Mouse (Mus musculus) left cerebral cortex, adult 18-20 months (tissue): ENCODE measurements at regions not wholly inside any gene's neighbourhood (a gene's known extent, or its start where the extent isn't known, plus 50 kb on each side); places are given as distances from the start of the nearest gene placed in this dataset.

Experiments used
- DNase-seq, 2 experiments: peaks; one replicate each; pipeline ENCODE4 v3.0.0; 2021 to 2022; ENCODE audit warnings: low spot score in 2 of 2, mixed read lengths in 1 of 2

DNA sequence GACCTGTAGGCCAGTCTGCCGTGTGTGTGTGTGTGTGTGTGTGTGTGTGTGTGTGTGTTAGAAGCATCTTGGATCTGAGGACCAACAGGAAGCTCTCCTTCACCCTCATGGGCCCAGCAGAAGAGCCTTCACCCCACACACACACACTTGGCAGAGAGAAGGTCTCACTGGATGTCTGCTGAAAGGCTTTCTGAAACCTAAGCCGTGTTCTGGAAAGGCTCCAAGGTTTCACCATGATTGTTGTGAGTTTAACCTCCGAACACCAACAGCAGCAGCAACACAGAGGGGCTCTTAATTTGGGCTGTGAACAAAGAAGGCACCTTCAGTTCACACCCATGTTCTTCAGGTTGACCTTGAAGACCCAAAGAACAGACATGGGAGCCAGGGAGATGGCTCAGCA, 124.9 kb upstream of the Dynlrb2 start:
- no peak for DNase-seq

DNA sequence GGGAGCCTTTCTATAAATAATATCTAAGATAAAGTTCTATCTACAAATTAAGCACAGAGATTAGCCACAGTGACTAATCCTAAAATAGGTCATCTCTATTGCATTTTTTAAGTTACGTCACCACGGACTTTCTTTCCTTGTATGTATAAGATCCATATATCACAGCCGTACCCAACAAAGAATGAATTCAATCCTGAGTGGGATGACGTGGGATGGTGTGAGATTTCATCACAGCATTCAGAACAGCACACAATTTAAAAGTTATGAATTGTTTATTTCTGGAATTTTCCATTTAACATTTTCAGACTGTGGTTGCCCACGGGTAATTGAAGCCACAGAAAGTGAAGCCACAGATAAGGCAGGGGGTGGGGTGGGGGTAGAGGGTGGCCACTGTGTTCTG, 129.0 kb upstream of the Dynlrb2 start:
- DNase-seq: peak in 1 of 2 experiments; percentile 32

GRCm38 (mm10) chr8:116373063-116373462, 131.7 kb upstream of the Dynlrb2 start:
- peak in 1 of 2 experiments; percentile 29 for DNase-seq

GRCm38 (mm10) chr8:116372574-116372973, 132.2 kb upstream of the Dynlrb2 start:
- peak; percentile 58 to 60 for DNase-seq

DNA sequence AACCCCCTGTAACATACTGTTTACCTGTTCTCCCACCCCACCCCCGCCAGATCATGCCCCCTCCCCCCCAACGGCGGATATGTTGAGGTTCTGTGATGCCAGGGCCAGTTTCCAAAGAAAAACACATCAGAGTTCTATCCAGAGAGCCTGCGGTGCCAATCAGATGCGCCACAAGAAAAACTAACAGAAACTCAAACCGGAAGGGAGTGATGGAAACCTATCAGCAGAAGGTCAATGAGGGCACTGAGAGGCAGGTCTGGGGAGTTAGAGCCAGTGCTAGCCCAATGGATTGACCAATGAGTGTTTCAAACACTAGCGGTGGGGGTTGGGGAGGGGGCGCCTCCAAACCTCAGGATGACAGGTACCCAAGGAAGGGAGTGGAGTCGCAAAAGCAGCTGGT, 132.7 kb upstream of the Dynlrb2 start:
- DNase-seq: no peak

DNA sequence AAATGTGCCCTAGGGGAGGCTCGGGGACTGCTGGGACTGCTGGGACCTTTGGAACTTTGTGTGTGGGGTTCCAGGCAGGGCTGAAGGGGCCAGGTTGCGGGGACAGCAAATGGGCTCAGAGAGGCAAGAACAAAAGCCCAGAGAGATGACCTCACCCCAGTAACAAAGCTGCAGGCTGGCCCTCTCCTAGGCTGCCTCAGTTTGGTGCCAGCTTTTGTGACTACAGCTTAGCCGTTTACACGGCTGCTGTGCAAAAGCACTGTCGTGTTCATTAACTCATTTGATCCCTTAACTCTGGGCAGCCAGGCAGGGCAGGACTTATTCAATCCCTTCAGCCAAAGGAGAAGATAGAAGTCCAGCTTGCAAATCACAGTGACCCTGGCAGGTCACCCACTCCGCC, 137.3 kb upstream of the Dynlrb2 start:
- DNase-seq: no peak

DNA sequence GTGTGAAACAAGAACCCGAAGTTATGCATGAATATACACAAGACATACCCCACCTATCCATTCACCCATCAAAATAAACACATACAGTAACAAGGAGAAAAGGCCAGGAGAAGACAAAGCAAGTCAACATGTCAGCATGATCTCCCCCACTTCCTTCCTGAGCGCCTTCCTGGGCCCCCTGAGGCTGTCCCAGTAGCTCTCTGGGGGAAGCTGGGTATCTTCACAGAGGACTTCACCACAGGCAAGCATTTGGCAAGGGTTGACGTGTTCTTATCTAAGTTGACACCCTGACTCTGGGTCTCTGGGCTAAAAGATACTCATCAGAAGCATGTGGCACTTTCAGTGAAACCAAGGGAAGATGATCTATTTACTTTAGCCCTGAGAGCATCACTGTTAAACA, 138.1 kb upstream of the Dynlrb2 start:
- DNase-seq: no peak

DNA sequence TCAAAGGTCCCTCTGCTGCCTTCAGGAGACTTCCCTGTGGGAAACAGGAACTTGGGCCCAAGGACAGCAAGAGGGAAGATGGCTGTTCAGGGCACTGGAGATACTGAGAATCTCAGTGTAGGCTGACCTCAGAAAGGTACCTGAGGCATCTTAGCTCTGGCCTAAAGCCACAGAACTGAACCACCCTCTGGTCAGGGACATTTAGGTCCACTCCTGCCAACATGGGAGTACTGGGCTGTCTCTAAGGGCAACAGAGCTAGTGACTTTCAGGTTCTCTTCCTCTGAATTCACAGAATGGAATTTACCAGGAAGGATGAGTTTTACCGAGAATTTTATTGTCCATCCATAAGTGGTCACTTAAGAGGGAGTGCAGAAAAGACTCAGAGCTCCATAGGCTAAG, 140.0 kb upstream of the Dynlrb2 start:
- no peak for DNase-seq

DNA sequence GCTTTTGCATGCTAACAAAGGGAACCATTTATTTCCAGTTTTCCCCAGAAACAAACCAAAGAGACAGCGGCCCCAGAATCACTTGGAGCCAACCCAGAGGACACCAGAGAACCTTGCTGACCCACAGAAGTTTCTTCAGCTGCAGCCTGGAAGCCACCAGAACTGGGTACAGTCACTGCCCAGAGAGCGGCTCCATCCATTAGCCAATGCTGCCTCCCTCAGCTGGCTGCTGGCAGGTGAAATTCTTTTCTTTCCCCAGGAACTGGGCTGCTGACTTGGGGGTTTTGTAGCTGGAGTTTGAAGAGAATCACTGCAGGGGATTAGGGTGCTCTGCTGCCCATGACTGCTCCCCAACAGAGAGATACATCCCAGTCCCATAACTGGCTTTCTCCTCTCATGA, 140.6 kb upstream of the Dynlrb2 start:
- peak in 1 of 2 experiments; percentile 20 for DNase-seq

DNA sequence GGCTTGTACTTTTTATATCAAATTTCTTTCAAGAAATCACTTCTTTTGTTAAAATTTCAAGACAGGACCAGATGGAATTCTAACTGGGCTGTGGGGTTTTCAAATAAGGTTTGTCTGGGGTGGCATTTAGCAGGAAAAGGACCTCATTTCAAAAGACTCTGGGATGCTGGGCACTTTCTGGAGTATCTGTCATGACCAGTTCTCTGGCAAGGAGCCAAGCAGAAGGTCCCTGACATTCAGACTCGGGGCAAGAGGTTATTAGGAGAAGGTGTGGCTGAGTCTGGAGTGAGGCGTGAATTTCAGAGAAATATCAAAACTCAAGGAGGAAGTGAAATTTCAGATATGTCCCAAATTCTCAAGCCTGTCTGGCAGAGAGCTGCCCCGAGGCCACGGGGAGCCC, 142.4 kb upstream of the Dynlrb2 start:
- no peak for DNase-seq

GRCm38 (mm10) chr8:116359761-116360160, 145.0 kb upstream of the Dynlrb2 start:
- DNase-seq: no peak

DNA sequence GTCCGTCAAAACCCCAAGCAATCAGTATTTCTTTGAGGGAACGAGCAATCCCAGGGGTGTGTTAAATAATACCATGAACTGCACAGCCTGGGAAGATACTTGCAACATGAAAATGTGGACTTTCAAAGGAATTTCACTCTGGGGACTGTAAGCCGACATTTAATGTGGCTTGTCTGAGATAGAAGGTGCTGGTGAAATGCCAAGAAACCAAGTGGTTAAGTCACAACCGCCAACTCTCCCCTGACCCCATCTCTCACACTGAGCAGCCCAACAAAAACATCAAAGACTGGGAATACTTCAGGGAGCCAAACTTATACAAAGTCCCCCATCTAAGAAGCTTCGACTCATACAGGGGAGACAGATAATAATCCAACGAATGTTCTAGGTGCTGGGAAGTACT, 150.0 kb upstream of the Dynlrb2 start:
- no peak for DNase-seq

- DNase-seq: no peak
Observed at GRCm38 (mm10) chr8:116353911-116354310, 150.9 kb upstream of the Dynlrb2 start.

- DNase-seq: no peak
Observed at GRCm38 (mm10) chr8:116352635-116353034, 152.1 kb upstream of the Dynlrb2 start.

DNA sequence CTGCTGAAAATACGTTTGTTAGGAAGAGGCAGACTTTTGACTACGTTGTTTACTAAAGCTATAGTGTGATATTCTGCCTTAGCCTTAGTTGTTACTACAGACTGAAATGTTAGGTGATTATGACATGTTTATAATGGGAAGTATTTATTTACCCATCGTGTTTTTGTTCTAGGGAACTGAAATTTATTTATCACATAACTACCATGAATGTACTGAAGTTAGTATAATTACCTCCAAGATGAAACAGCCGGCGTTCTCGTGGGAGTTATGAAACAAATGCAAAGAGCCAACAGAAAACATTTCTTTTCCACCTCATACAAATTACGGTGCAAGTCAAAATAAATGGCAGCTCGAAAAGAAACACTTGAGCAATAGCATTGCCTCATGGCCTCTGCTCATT, 155.8 kb upstream of the Dynlrb2 start:
- DNase-seq: no peak

DNA sequence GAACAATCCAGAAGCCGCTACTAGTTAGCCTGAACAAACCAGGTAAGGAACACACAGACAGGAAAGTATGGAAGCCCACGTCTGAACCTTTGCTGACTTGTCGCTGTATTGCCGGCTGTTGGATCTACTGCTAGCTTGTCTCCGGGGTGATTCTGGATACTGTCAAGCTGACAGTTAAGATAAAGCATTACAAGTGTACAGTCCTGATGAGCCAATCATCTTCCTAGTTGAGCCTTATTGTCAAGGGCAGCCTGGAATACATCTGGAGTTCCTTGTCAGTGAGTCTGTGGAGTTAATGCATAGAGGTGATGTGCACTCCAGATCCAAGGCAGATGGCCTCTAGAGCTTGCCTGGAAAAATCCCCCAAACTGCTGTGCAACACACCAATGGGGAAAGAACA, 157.8 kb upstream of the Dynlrb2 start:
- DNase-seq: no peak

- DNase-seq: no peak
Observed at GRCm38 (mm10) chr8:116344590-116345222, 160.1 kb upstream of the Dynlrb2 start.

DNA sequence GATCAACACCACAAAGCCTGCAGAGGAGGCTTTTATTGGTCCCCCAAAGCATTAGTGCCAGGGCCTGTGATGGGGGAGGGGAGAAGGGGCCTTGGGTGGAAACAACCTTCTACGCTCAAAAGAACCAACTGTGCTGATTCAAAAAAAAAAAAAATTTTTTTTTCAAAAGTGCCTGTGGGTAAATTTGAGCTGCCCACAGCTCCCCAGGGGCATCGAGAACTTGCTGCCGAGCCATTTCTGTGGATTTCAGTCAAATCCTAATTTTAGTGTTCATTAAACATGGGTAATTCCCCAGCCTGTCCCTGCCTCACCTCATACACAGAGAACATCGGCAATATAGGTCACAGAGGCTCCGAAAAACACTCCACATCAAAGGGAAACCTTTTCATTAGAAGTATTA, 161.2 kb upstream of the Dynlrb2 start:
- no peak for DNase-seq

- no peak for DNase-seq
Observed at GRCm38 (mm10) chr8:116334772-116335171, 170.0 kb upstream of the Dynlrb2 start.

DNA sequence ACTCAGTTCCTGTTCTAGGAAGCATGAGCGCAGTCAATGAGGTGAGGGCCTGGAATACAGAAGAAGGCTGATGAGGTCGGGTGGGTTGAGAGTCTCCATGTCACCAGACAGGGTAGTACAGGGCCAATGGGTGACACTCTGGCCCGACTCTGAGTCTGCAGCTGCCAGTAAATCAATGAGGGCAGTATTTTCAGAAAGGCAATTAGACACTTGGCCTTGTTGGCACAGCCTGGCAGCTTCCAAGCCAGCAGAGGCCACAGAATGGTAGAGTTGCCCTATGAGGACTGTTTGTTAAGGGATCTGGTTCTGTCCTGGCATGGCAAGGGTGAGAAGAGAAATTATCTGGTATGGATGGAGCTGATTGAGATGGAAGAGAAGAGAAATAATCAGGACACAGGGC, 170.7 kb upstream of the Dynlrb2 start:
- DNase-seq: no peak

GRCm38 (mm10) chr8:116320014-116320680, 184.6 kb upstream of the Dynlrb2 start:
- no peak for DNase-seq

- no peak for DNase-seq
Observed at GRCm38 (mm10) chr8:116315410-116315809, 189.4 kb upstream of the Dynlrb2 start.

DNA sequence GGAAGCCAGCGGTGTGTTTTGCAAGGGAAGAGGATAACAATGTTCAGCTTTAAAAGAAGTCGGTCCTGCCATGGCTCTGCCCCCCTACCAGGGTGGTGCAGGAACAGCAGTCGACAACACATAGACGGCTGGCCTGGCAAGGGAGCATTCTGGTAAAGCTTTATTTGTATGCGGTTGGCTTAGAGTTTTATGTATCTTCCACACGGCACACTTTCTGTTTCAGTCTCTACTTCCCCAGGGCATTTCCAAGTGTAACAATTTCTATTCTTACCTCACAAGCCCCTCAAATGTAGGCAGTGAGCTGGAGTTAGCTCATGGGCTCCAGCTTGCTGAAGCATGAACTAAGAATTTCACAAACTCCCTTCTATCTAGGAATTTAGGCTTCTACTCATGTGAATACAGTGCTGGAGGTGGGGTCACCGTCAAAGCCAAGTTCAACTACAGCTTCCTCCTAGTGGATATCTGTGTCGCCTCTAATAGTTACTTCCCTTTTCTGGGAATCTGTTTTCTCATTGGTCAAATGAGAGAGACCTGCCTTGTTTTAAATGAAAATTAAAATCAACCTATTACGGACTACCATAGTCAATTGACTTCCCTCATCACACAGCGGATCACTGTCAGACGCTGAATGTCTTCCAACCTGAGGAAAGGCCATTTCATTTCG, 190.2 kb upstream of the Dynlrb2 start:
- DNase-seq: no peak
